Mouse (Mus musculus) adrenal gland (tissue): ENCODE data around the gene Olfr1320.
"Not testable (repeated sequence)": the region's sequence is repeated elsewhere in the genome, so short reads cannot be mapped to it uniquely, and the experiment has no call there.

Experiments used
- intact Hi-C: fragments of 180-260 bp; cut with DNase I; formaldehyde crosslinking; loops from one replicate; pipeline ENCODE4 v1.15.1; 2025
- long read RNA-seq, 2 experiments: library from polyadenylated mRNA; unstranded; transcript quantifications; one replicate each; pipeline ENCODE4 v2.0.0; 2020; ENCODE audit warnings: borderline replicate concordance in 1 of 2; ENCODE audit not compliant: insufficient replicate concordance in 1 of 2

The Olfr1320 gene
- long read RNA-seq, experiment 1: 0 reads
- long read RNA-seq, experiment 2: 0 reads

DNA sequence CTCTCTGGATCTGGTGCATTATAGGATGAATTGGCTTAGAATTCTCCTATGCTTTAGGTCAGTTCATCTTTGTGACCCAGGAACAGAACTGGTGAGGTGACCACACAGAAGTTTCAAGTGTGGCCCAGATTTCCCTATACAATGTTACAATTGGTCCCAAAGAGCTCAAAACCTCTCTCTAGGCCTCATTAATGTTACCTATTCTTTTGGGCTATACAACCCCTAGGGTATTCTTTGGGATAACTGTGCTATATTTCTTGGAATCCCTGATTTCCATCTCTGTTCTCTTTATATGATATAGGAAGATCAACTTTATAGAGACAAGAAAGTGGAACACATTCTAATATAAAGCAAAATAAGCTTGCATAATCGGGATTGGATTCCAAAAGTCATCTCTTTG is at the start of gene Olfr1320:
Gene Olfr1320 (plus strand): TSS at position 301 of the 400 bp plus-strand sequence.
- intact Hi-C loops: no loop called here

GRCm38 (mm10) chrX:49627566-49627965 is 44.6 kb upstream of the Olfr1320 start:
- intact Hi-C loops: no loop called here

DNA sequence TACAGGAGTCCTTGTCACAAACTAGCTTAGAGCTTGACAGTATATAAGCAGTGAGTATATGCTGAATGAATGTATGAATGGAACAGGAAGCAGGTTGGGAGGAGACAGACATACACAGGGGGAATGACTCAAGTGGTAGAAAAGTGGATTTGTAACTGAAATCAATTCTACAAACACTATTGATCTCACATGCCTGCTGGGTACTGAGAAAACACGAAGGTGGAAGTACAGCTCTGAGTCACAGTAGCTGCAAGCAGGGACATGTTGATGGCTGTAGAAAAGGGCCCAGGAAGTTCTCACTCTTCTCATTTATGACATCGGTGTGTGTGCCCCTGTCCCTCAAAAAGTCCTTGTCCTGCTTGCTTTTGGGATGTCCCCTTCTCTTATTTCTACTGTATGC is 40.9 kb upstream of the Olfr1320 start:
- intact Hi-C loops: no loop called here

- intact Hi-C loops: not testable (repeated sequence)
These were observed 11.4 kb upstream of the Olfr1320 start for GRCm38 (mm10) chrX:49660781-49661180.
